Mouse (Mus musculus) liver, postnatal 0 days (tissue): Measurements from ENCODE around the gene Padi4.

Experiments
- CTCF ChIP-seq: sonication (generic); IDR thresholded peaks from 2 replicates; pipeline ENCODE4 v1.5.1; 2016; ENCODE audit warnings: antibody characterized with exemption, low read depth
- EP300 ChIP-seq: IDR thresholded peaks from 2 replicates; pipeline ENCODE4 v1.6.1; 2016; ENCODE audit warnings: antibody characterized with exemption, low read depth, mild to moderate bottlenecking

DNA sequence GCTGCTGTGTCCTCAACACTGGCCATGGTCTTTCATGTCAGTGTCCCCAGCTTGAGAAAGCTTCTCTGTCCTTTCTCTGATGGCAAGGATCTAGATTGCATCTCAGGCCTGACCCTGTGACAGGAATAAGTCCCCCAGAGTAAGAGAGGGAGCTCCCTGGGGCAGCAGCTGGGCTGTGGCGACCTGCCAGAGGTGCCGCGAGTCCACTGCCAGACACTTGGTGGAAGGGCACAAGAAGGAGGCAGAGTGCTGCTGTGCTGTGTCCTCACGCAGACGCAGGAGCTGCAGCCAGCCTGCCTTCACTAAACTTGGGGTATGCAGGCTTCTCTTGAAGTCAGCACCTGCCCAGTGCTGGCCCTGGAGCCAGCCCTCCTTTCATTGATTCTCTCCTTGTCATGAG, 62.7 kb downstream of the Padi4 start:
- no peak for TF ChIP-seq CTCF
- no peak for TF ChIP-seq EP300
